Mouse (Mus musculus) left cerebral cortex, postnatal 4 days (tissue): ENCODE results near the gene Med12l. TPM values are rescaled to one million over a fixed set of nuclear protein-coding genes. Genes with fewer than 3 reads are reported as not detected.
A peak's percentile ranks its signal among the peaks of the same experiment; 100 is the strongest.
"Not testable (repeated sequence)": the region's sequence is repeated elsewhere in the genome, so short reads cannot be mapped to it uniquely, and the experiment has no call there.

Experiments used
- DNase-seq: peaks from one replicate; pipeline ENCODE4 v3.0.0-alpha.2; 2022
- intact Hi-C: fragments of 180-260 bp; cut with DNase I; formaldehyde crosslinking; loops from one replicate; pipeline ENCODE4 v1.15.1; 2025
- total RNA-seq, 2 experiments: library from RNA; stranded (reverse); gene quantifications; 2 replicates each; pipeline ENCODE4 v1.2.3; 2021

The Med12l gene
- total RNA-seq, 2 experiments from 2014 or later = 23.0 to 25.4 TPM

GRCm38 (mm10) chr3:59021236-59021635, 15.6 kb downstream of the Med12l start:
- peak; percentile 58 for DNase-seq
- intact Hi-C loops = no loop called here

GRCm38 (mm10) chr3:59022251-59022650, 16.6 kb downstream of the Med12l start:
- intact Hi-C loops = no loop called here
- no peak for DNase-seq

GRCm38 (mm10) chr3:59022971-59023370, 17.3 kb downstream of the Med12l start:
- no peak for DNase-seq
- intact Hi-C loops = no loop called here

- no peak for DNase-seq
- intact Hi-C loops = no loop called here
These were observed 19.0 kb downstream of the Med12l start for GRCm38 (mm10) chr3:59024531-59025192.

- DNase-seq = no peak
- intact Hi-C loops = no loop called here
These were observed 19.5 kb downstream of the Med12l start for GRCm38 (mm10) chr3:59025193-59025535.

- no peak for DNase-seq
- intact Hi-C loops = no loop called here
These were observed 23.1 kb downstream of the Med12l start for GRCm38 (mm10) chr3:59028696-59029095.

GRCm38 (mm10) chr3:59030986-59031385, 25.4 kb downstream of the Med12l start:
- DNase-seq = no peak
- intact Hi-C loops = no loop called here

GRCm38 (mm10) chr3:59041487-59041886, 35.9 kb downstream of the Med12l start:
- intact Hi-C loops = no loop called here
- DNase-seq = no peak

- intact Hi-C loops = loop anchor here (5.0 to 10.0 kb wide), 2 partner anchors 330 to 398 kb away; no protein-coding TSS in a partner anchor
- DNase-seq = no peak
These were observed 49.4 kb downstream of the Med12l start for GRCm38 (mm10) chr3:59054834-59055535.

GRCm38 (mm10) chr3:59059022-59059541, 53.5 kb downstream of the Med12l start:
- DNase-seq = peak; percentile 63
- intact Hi-C loops = loop anchor here (5.0 to 10.0 kb wide), 2 partner anchors 334 to 402 kb away; no protein-coding TSS in a partner anchor

- no peak for DNase-seq
- intact Hi-C loops = loop anchor here (5.0 kb wide), 1 partner anchor 78 kb away; no protein-coding TSS in a partner anchor
These were observed 54.5 kb downstream of the Med12l start for GRCm38 (mm10) chr3:59060131-59060530.

- no peak for DNase-seq
- intact Hi-C loops = loop anchor here (5.0 kb wide), 1 partner anchor 80 kb away; no protein-coding TSS in a partner anchor
These were observed 56.5 kb downstream of the Med12l start for GRCm38 (mm10) chr3:59062141-59062540.

GRCm38 (mm10) chr3:59063431-59063830, 57.8 kb downstream of the Med12l start:
- intact Hi-C loops = loop anchor here (5.0 kb wide), 1 partner anchor 81 kb away; no protein-coding TSS in a partner anchor
- DNase-seq = no peak

- DNase-seq = no peak
- intact Hi-C loops = no loop called here
These were observed 60.3 kb downstream of the Med12l start for GRCm38 (mm10) chr3:59065937-59066336.

- intact Hi-C loops = no loop called here
- DNase-seq = no peak
These were observed 61.1 kb downstream of the Med12l start for GRCm38 (mm10) chr3:59066558-59067294.

- DNase-seq = not testable (repeated sequence)
These were observed 63.4 kb downstream of the Med12l start for GRCm38 (mm10) chr3:59069071-59069470.

GRCm38 (mm10) chr3:59077278-59077677, 71.7 kb downstream of the Med12l start:
- intact Hi-C loops = loop anchor here (2.0 kb wide), 1 partner anchor 1038 kb away; no protein-coding TSS in a partner anchor

More at GRCm38 (mm10) chr3:59069071-59069470, 63.4 kb downstream of the Med12l start:
- intact Hi-C loops = not testable (repeated sequence)

GRCm38 (mm10) chr3:59078585-59078984, 73.0 kb downstream of the Med12l start:
- intact Hi-C loops = no loop called here
- DNase-seq = no peak

More at GRCm38 (mm10) chr3:59077278-59077677, 71.7 kb downstream of the Med12l start:
- no peak for DNase-seq

- intact Hi-C loops = no loop called here
- DNase-seq = peak; percentile 29
These were observed 73.7 kb downstream of the Med12l start for GRCm38 (mm10) chr3:59079327-59079726.

GRCm38 (mm10) chr3:59080293-59080916, 74.8 kb downstream of the Med12l start:
- DNase-seq = no peak
- intact Hi-C loops = no loop called here
